Mouse (Mus musculus): ENCODE results near the gene Ralgapa1. TPM values are rescaled to one million over a fixed set of nuclear protein-coding genes. Genes with fewer than 3 reads are reported as not detected.
"Not testable (repeated sequence)": the region's sequence is repeated elsewhere in the genome, so short reads cannot be mapped to it uniquely, and the experiment has no call there.

The Ralgapa1 gene
- total and polyA plus RNA-seq, 3 experiments: 14.1 to 111 (median 29.7) TPM

DNA sequence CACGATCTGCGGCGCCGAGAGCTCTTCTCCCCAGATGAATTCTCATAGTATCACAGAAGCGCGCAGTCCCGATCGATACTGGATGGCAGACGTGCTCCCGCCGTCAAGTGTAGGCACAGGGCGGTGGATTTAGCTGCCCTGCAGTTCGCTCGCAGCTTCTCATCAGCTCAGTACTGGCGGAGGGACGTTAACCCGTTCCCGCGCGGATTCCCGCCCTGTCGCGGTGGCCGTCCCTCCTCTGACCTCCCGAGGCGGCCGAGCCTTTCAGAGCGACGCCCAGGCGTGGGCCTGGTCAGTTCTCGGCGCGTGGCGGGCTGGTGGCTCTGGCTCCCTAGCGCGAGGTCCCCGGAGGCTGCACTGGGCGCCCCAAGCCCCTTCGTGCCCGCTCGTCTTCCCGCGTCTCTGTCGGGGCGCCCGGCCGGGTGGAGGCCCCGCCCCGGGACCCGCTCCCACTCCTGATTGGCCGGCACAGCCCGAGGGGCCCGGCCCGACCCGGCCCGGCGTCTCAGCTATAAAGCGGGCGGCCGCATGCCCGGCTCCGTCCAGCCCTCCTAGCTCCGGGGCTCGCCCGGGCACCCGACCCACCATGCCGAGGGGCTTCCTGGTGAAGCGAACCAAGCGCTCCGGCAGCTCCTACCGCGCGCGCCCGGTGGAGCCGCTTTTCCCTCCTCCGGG, 221.9 kb downstream of the Ralgapa1 start, which contains the start of gene Insm2:
Insm2 (plus strand) TSS at position 541 of the 675 bp plus-strand sequence.
- Histone ChIP-seq H3K9ac (ENCODE audit: control insufficient read depth, low read depth, low read length, poor library complexity, severe bottlenecking) (no peak within 1 kb of the TSS), H3K79me2 (ENCODE audit: control insufficient read depth, insufficient read depth, low read length, poor library complexity) (no peaks in the 10 kb centered on the region), H3K9me3 (replicated peaks; ENCODE audit: insufficient read depth, low read length) (no peaks in the 10 kb centered on the region), H3K27ac (ENCODE audit: control insufficient read depth, low read depth, low read length) (no peak within 1 kb of the TSS), H3K4me1 (ENCODE audit: control insufficient read depth in 1 of 2, insufficient read depth in 2 of 2, low read length in 2 of 2) (no peaks in the 10 kb centered on the region), H3K4me3 (ENCODE audit: control insufficient read depth in 1 of 2, insufficient read depth in 1 of 2, low read depth in 2 of 2, low read length in 2 of 2) (no peak within 1 kb of the TSS), H3K27me3 (ENCODE audit: control insufficient read depth in 1 of 2, insufficient read depth in 2 of 2, low read length in 2 of 2) (no peaks in the 10 kb centered on the region), H3K36me3 (ENCODE audit: control insufficient read depth in 1 of 2, insufficient read depth in 2 of 2, low read length in 2 of 2) (no peaks in the 10 kb centered on the region)
- no peak for DNase-seq (ENCODE audit: low read depth, low spot score)
- no peak for TF ChIP-seq GATA1 (IDR thresholded peaks at IDR 0.05; ENCODE audit: low read depth, low read length)
- TF ChIP-seq CHD1 (IDR thresholded peaks at IDR 0.05; ENCODE audit: low read depth, low read length): no peak
- no peak for TF ChIP-seq TBP (IDR thresholded peaks at IDR 0.05; ENCODE audit: low read depth, low read length)

DNA sequence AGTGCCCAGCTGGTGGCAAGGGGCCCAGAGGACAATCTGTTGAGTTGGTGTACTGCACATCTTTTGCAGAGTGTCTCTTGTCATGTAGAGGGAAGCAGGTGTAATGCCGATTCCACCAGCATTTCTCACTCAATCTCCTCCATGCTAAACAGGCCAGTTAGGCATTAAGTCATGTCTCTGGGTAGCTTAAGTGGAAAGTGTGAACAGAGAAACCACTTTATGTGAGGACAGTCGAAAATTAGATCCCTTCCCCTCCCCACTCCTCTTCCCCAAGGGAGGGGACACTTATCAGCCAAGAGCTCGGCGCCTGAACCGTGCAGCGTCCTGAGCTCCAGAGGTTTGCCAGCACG, 222.5 kb downstream of the Ralgapa1 start:
- Histone ChIP-seq H3K27ac (ENCODE audit: control insufficient read depth, low read depth, low read length) (no peak overlapping the region), H3K4me1 (ENCODE audit: control insufficient read depth in 1 of 2, insufficient read depth in 2 of 2, low read length in 2 of 2) (no peaks in the 10 kb centered on the region), H3K79me2 (ENCODE audit: control insufficient read depth, insufficient read depth, low read length, poor library complexity) (no peaks in the 10 kb centered on the region), H3K36me3 (ENCODE audit: control insufficient read depth in 1 of 2, insufficient read depth in 2 of 2, low read length in 2 of 2) (no peaks in the 10 kb centered on the region), H3K4me3 (ENCODE audit: control insufficient read depth in 1 of 2, insufficient read depth in 1 of 2, low read depth in 2 of 2, low read length in 2 of 2) (no peak overlapping the region), H3K9me3 (replicated peaks; ENCODE audit: insufficient read depth, low read length) (no peaks in the 10 kb centered on the region), H3K27me3 (ENCODE audit: control insufficient read depth in 1 of 2, insufficient read depth in 2 of 2, low read length in 2 of 2) (no peaks in the 10 kb centered on the region), H3K9ac (ENCODE audit: control insufficient read depth, low read depth, low read length, poor library complexity, severe bottlenecking) (no peak overlapping the region)
- TF ChIP-seq MAX (IDR thresholded peaks at IDR 0.05; ENCODE audit: low read length): no peak
- TF ChIP-seq GATA1 (IDR thresholded peaks at IDR 0.05; ENCODE audit: low read depth, low read length): no peak
- TF ChIP-seq USF1 (IDR thresholded peaks at IDR 0.05; ENCODE audit: low read depth, low read length): no peak
- no peak for TF ChIP-seq POLR2AphosphoS5 (IDR thresholded peaks at IDR 0.05; ENCODE audit: borderline replicate concordance, low read depth, low read length)
- TF ChIP-seq ZNF384 (IDR thresholded peaks at IDR 0.05; ENCODE audit: low read depth, low read length): no peak
- TF ChIP-seq MXI1 (IDR thresholded peaks at IDR 0.05; ENCODE audit: low read depth, low read length): no peak
- no peak for TF ChIP-seq MAFK (IDR thresholded peaks at IDR 0.05; ENCODE audit: borderline replicate concordance, low read depth, low read length)
- no peak for TF ChIP-seq TBP (IDR thresholded peaks at IDR 0.05; ENCODE audit: low read depth, low read length)
- no peak for TF ChIP-seq MYC (IDR thresholded peaks at IDR 0.05; ENCODE audit: low read depth, low read length)
- TF ChIP-seq POLR2AphosphoS2 (IDR thresholded peaks at IDR 0.05; ENCODE audit: low read length): no peak
- TF ChIP-seq NRF1 (IDR thresholded peaks at IDR 0.05; ENCODE audit: insufficient read depth, low read depth, low read length, poor library complexity, severe bottlenecking): no peak
- no peak for TF ChIP-seq CHD1 (IDR thresholded peaks at IDR 0.05; ENCODE audit: low read depth, low read length)
- TF ChIP-seq EP300 (IDR thresholded peaks at IDR 0.05; ENCODE audit: low read depth in 1 of 2, low read length in 2 of 2): no peak
- no peak for TF ChIP-seq UBTF (IDR thresholded peaks at IDR 0.05; ENCODE audit: borderline replicate concordance, insufficient read depth, low read depth, low read length)
- no peak for TF ChIP-seq ETS1 (IDR thresholded peaks at IDR 0.05; ENCODE audit: low read depth, low read length)
- TF ChIP-seq GABPA (IDR thresholded peaks at IDR 0.05; ENCODE audit: low read depth, low read length): no peak
- no peak for DNase-seq (ENCODE audit: low read depth, low spot score)

DNA sequence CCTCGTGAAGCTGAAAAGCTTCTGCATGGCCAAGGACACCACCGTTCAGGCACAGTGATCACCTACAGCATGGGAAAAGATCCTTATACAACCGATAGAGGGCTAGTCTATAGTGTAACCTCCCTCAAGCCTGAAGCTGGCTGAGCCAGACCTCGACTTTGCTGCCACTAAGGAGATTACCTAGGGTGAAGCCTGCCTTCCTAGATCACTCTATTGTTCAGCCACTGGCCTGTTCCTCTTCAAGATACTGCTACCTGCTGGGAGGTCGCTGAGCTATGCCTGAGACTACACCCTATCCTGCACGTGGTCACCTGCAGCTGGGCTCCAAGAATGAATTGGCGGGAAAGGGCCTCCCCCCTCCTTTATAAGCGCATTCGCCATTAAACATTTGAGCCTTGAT, 234.0 kb downstream of the Ralgapa1 start:
- H3K27ac ChIP-seq (ENCODE audit: control insufficient read depth, low read depth, low read length); H3K36me3 ChIP-seq (ENCODE audit: control insufficient read depth in 1 of 2, insufficient read depth in 2 of 2, low read length in 2 of 2); H3K9ac ChIP-seq (ENCODE audit: control insufficient read depth, low read depth, low read length, poor library complexity, severe bottlenecking); H3K27me3 ChIP-seq (ENCODE audit: control insufficient read depth in 1 of 2, insufficient read depth in 2 of 2, low read length in 2 of 2); H3K4me1 ChIP-seq (ENCODE audit: control insufficient read depth in 1 of 2, insufficient read depth in 2 of 2, low read length in 2 of 2); H3K9me3 ChIP-seq (replicated peaks; ENCODE audit: insufficient read depth, low read length); DNase-seq (ENCODE audit: low read depth, low spot score); H3K4me3 ChIP-seq (ENCODE audit: control insufficient read depth in 1 of 2, insufficient read depth in 1 of 2, low read depth in 2 of 2, low read length in 2 of 2); H3K79me2 ChIP-seq (ENCODE audit: control insufficient read depth, insufficient read depth, low read length, poor library complexity): not testable (repeated sequence)
